Mouse (Mus musculus) CD4-positive, CD25-positive, alpha-beta regulatory T cell, adult 4 months (primary cell): ENCODE data around the gene Slc22a16. TPM values are rescaled to one million over a fixed set of nuclear protein-coding genes. Genes with fewer than 3 reads are reported as not detected.

Experiments
- ATAC-seq: one replicate; pipeline ENCODE4 v1.8.0; 2017
- polyA plus RNA-seq, 2 experiments: library from polyadenylated mRNA; unstranded; fragments of 100-300 nt; shearing (Covaris generic); gene quantifications; one replicate each; pipeline ENCODE4 v1.2.1; 2017

Gene Slc22a16
- polyA plus RNA-seq, 2 experiments from 2014 or later, result not detected

DNA sequence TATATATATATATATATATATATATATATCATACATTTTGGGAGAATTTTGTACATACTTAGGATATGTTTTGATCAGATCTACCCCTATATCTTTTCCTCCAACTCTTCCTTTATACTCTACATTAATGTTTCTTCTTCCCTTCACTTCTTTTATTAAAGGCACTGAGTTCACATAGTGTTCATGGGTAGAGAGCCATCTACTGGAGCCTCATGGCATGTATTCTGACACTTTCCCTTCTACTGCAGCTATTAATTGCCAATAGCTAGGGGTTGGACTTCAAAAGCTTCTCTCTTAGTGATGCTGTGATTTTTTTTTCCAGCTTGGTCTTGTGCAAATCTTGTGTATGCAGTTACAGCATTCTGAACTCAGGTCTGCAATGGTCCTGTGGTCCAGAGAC lies 47.8 kb downstream of the Slc22a16 start:
- ATAC-seq, result no peak

DNA sequence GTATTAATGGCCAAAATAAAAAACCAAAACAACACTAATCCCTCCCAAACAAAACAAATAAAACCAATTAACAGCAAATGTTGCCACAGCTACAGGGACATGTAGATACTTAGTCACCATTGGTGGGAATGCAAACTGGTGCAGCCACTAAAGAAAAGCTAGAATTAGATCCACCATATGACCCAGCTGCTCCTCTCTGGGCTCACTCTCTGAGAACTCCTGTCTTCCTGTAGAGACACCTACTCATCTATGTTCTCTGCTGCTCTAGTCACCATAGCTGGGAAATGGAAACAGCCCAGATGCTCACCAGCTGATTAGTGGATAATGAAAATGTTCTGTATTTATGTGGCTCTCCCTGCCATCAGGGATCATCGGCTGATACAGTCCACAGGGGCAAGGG lies 49.6 kb downstream of the Slc22a16 start:
- ATAC-seq, result no peak

- no peak for ATAC-seq
These were observed 59.0 kb downstream of the Slc22a16 start for GRCm38 (mm10) chr10:40629140-40629539.

- no peak for ATAC-seq
These were observed 59.6 kb downstream of the Slc22a16 start, which contains the start of gene Ddo for GRCm38 (mm10) chr10:40629656-40630311. Ddo (plus strand) TSS chr10:40630011.

- no peak for ATAC-seq
These were observed 60.3 kb downstream of the Slc22a16 start for GRCm38 (mm10) chr10:40630457-40630856.

DNA sequence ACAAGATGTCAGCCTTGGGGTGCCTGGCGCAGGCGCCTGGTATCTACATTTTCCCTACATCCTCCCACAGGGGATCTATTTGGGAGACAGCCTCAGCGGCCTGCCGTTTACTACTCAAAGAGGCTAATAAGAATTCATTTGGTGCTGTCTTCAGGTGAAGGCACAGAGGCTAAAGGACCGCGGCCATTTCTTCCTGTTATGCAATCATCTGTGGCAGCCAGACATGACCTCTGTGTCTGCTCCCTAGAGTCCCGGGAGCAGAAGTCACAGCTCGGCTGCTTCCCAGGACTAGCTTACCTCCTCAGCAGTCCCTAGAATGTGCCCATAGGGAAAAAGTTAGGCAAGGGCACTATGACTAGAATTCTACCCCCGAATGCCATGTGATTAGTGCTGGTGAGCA lies 60.8 kb downstream of the Slc22a16 start:
- ATAC-seq, result no peak

DNA sequence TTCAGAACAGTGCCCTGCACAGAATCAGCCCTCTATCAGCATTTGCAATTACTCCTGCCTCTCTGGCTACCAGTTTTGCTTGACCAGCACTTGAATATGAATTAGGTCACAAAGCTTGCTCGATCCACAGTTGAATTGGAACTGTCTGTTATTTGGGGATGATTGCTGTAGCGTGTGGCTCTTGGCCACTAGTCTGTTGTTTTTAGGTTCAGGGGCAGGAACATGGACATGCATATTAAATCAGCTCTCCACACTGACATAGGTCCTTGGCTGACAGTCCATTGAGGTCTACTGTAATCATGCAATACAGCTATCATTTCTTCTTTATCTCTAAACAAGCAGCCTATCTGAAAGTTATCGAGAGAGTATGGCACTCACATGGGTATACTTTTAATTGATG lies 62.0 kb downstream of the Slc22a16 start:
- no peak for ATAC-seq

GRCm38 (mm10) chr10:40637331-40637730 lies 67.2 kb downstream of the Slc22a16 start:
- ATAC-seq, result no peak

- no peak for ATAC-seq
These were observed 68.1 kb downstream of the Slc22a16 start for GRCm38 (mm10) chr10:40638276-40638675.

- ATAC-seq, result no peak
These were observed 69.0 kb downstream of the Slc22a16 start for GRCm38 (mm10) chr10:40638823-40639819.

DNA sequence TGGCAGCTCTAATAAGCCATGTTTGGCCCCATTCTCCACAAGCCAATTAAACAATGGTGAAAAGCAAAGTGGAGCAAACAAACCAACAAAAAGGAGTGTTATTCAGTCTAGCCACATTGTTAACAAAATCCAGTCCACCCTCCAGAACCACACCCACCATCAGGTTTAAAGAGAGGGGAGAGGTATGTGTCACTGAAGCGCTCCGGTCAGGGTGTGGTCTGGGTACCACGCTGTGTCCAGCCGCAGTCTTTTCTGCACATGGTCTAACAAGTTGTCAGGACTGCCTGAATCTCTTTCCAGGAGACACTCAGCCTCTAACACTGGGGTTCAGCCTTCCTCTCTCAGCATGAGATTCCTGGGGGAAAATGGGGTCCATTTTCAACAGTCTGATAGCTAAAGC lies 70.3 kb downstream of the Slc22a16 start:
- no peak for ATAC-seq

DNA sequence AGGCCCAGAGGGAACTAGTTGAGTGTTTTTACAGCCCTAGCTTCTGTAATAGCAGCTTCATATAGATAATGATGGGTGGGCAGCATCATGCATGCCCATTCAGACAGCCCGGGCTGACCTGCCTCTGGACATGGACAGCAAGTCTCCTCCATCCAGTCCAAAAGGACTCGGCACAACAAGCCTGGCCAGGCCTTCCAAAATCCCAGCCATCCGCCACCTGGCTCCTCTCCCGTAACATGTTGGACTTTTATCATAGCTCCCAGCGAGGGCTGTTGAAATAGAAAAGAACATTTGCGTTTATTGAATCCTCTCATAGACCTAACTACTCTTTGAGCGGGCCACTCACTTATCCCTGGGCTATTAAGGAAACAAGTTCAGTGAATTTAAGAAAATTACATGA lies 71.8 kb downstream of the Slc22a16 start:
- no peak for ATAC-seq

DNA sequence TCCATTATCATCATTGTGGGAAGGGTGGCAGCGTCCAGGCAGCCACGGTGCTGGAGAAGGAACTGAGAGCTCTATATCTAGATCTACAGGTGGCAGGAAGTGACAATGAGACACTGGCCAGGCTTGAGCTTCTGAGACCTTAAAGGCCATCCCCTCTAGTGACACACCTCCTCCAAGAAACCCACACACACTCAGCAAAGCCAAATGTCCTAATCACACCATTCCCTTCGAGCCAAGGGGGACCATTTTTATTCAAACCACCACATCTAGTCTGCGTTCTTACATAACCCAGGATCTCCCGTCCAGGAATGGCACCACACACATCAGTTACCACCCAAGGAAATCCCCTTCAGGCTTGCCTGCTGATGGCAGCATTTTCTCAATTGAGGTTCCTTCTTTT lies 73.0 kb downstream of the Slc22a16 start:
- ATAC-seq, result no peak

DNA sequence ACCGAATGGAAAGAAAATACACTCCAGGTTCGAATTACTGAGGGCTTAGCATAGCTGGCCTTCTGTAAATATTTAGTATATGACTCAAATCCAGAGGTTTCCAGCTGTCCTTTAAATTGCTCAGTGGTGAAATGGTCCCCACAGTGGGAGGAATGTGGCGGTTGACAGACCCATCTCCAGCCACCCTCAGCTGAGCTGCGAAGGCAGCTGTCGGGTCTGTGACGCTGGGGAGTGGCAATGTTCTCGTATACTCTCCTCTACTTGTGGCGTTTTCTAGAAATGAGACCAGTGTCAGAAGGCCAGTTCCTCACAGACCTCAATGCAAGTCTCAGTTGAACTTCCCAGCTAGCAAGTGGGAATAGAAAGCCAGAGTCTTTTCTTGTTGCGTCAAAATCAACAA lies 74.3 kb downstream of the Slc22a16 start:
- no peak for ATAC-seq

DNA sequence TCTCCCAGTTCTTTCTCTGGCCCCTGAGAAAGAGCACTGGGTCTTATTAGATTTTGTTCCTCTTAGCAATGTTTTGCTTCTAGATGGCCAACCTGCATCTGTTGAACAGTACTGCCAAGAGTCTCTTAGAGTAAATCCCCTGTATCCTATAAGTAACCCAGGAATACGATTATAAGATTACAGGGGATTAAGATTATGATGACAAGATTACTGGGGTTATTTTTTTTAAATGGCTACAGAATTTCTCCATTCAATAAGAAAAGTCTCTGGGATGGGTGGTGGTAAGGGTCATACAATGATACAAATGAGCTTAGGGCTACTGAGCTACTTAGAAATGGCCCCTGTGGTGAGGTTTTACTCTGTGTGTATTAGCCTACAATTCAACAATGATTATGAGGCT lies 75.2 kb downstream of the Slc22a16 start:
- ATAC-seq, result no peak

GRCm38 (mm10) chr10:40648776-40649175 lies 78.6 kb downstream of the Slc22a16 start:
- ATAC-seq, result no peak

DNA sequence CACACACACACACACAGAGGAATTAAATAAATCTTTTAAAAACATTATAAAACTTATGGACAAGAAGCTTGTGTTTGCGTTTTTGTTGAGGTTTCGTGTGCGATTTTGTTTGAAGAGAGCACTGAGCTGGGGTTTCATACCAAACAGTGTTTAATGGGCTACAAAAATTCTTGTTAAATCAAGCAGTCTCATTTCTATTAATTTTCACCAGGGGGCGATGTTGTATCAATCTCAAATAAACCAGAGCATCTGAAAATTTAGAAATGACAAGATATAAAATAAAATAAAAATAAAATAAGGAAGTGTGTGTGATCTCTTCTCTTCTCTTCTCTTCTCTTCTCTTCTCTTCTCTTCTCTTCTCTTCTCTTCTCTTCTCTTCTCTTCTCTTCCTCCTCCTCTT lies 79.5 kb downstream of the Slc22a16 start:
- no peak for ATAC-seq

- ATAC-seq, result no peak
These were observed 81.5 kb downstream of the Slc22a16 start for GRCm38 (mm10) chr10:40651676-40652075.

Other genes starting within 250 kb of the Slc22a16 start
- 10 to 100 TPM; 11.4 to 18.3 TPM for gene Cdk19, start 230.8 kb upstream of the Slc22a16 start, polyA plus RNA-seq
- under 1 TPM in 1 of 2 experiments, not detected in 1; 0.13 TPM for gene Ddo, start 59.7 kb downstream of the Slc22a16 start, polyA plus RNA-seq
- under 1 TPM in 1 of 2 experiments, not detected in 1; 0.22 TPM for gene Mettl24, start 112.9 kb downstream of the Slc22a16 start, polyA plus RNA-seq